Mouse (Mus musculus): Measurements from ENCODE around the gene Qrich2. TPM values are rescaled to one million over a fixed set of nuclear protein-coding genes. Genes with fewer than 3 reads are reported as not detected.

Gene Qrich2
- polyA plus RNA-seq, 1 experiment, result not detected

DNA sequence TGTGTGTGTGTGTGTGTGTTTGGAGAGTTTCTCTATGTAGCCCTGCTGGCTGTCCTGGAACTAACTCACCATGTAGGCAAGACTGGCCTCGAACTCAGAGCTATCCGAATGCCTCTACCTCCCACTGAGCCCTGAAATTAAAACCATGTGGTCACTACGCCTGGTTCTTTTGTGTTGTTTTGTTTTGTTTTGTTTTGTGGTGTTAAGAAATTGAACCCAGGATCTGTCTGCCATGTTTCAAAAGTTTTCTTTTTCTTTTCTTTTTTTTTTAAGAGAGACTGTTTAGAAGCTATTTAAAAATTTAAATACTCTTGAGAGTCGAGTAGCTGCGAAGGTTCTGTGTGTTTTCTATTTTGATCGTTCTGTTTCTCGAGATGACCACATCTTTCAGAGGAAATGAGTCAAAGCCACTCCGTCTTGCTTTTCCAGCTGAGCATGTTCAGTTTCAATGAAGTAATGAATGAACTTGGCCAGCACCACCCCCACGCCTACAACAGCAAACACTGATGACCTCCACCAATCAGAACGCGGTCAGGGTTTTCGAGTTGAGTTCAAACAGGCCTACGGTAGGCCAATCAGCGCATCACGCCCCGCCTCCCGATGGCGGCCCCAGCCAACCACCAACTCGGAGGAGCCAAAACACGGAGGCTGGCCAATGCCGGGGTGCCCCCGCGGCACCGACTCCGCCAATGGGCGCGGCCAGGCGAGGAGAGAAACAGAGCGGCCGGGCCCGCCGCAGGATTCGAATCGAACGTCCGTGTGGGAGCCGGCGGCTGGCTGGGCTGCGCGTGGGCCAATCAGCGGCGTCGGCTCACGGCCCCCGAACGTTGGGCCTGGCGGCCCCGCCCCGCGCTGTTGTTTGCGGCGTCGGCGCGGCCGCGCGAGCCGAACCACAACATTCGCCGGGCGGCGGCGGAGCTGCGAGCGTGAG is 32.4 kb downstream of the Qrich2 start, which contains the start of gene Ubald2:
Gene Ubald2 (plus strand): TSS at position 739 of the 931 bp plus-strand sequence.
- Histone ChIP-seq H3K4me3 (replicated peaks; ENCODE audit: control insufficient read depth, low read depth, low read length) (peak within 1 kb of the TSS; percentile 98), H3K4me1 (ENCODE audit: control insufficient read depth, insufficient read depth, low read length) (peaks cover 11% of the 10 kb centered on the region), H3K27ac (ENCODE audit: control insufficient read depth, insufficient read depth, low read depth, low read length, poor library complexity) (peak within 1 kb of the TSS; percentile 95)
- WGBS, result 3% methylated on average over 66 of the region's 66 CpGs
- peak; percentile 75; the same call in 1 of the 2 replicates for TF ChIP-seq POLR2A (IDR thresholded peaks at IDR 0.05; ENCODE audit: borderline replicate concordance, control insufficient read depth, low read depth, low read length)
- 0 out of 2 replicates have a peak, but pooled peaks have one; percentile 2 for TF ChIP-seq CTCF (IDR thresholded peaks at IDR 0.05; ENCODE audit: control insufficient read depth, insufficient read depth, low read length)

DNA sequence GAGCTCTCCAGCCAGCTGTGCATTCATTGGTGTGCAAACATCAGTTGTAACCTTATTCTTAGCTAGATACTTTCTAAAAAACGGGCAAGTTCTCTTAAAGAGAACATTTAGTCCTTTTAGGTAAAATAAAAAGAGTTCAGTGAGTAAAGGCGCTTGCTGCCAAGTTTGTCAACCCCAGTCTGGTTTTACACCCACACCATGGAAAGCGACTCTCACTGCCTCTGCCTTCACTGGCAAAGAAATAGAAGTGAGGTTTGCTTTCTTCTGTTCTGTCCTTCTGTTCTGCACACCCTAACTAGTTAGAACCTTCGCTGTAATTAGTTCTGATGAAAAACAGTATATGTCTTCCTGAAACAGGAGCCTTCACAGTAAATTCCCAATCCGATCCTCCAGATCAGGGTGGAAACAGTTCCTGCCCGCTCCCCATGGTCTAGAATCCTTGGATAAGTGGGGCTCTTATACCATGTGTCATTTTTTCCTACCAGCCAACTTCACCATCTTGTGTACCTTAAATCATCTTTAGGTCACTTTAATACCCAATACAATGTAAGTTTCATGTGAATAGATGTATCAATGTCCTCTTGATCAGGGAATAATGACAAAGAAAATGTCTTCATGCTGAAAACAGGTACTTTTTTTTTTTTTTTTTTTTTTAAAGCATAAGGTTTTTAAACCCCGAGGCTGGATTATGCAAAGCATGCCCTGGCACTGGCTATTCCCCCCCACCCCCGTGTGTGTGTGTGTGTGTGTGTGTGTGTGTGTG is 33.3 kb downstream of the Qrich2 start:
- Histone ChIP-seq H3K4me3 (replicated peaks; ENCODE audit: control insufficient read depth, low read depth, low read length) (no peak overlapping the region), H3K4me1 (ENCODE audit: control insufficient read depth, insufficient read depth, low read length) (peaks cover 11% of the 10 kb centered on the region), H3K27ac (ENCODE audit: control insufficient read depth, insufficient read depth, low read depth, low read length, poor library complexity) (no peak overlapping the region)
- TF ChIP-seq POLR2A (IDR thresholded peaks at IDR 0.05; ENCODE audit: borderline replicate concordance, control insufficient read depth, low read depth, low read length) (no peak), CTCF (IDR thresholded peaks at IDR 0.05; ENCODE audit: control insufficient read depth, insufficient read depth, low read length) (no peak)
- WGBS, result 64% methylated on average over 8 of the region's 8 CpGs

DNA sequence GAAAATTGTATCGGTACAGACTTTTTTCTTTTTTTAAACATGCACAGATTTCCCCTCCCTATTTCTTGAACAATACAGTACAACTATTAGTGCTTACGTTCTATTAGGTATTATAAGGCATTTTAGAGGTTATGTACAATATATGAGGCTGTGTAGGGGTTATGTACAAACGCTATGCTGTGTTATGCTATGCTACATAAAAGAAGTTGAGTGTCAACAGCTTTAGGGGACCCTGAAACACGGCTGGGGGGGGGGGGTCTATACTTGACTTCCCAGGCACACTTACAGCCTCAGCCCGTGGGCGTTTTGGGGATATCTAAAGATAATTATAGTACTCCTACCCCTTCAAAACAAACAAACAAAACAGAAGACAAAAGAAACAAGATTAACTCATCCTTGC is 33.9 kb downstream of the Qrich2 start:
- Histone ChIP-seq H3K4me3 (replicated peaks; ENCODE audit: control insufficient read depth, low read depth, low read length) (no peak overlapping the region), H3K4me1 (ENCODE audit: control insufficient read depth, insufficient read depth, low read length) (peaks cover 11% of the 10 kb centered on the region), H3K27ac (ENCODE audit: control insufficient read depth, insufficient read depth, low read depth, low read length, poor library complexity) (no peak overlapping the region)
- WGBS, result 76% methylated on average over 6 of the region's 6 CpGs
- TF ChIP-seq POLR2A (IDR thresholded peaks at IDR 0.05; ENCODE audit: borderline replicate concordance, control insufficient read depth, low read depth, low read length), result no peak

DNA sequence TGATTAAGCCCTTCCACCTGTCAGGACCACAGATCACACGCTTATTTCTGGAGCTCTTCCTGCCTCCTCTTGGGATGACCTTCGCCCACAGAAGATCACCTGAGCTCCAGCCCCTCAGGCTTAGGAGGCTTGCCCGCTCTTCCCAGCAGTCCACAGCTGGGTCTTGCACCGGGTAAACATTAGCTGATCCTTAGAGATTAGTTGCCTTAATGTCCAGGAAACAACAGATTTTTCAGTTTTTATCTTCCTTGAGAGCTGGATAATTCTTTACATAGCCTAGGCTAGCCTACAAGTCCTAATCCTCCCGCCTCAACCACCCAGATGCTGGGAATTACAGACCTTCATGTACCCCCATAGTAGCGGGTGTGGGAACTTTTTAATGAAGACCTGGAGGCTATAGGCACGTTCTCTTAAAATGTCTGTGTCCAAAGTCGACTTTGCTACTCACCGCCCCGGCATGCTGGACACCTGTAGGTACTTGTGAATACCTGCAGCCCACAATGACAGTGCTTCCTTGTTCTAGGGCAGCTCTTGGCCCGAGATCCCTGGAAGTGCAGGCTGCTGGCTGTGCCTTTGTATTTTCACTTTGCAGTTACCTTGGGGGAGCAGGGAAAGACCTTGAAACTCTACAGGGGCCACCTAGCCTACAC is 34.5 kb downstream of the Qrich2 start:
- H3K4me1 ChIP-seq (ENCODE audit: control insufficient read depth, insufficient read depth, low read length), result peaks cover 11% of the 10 kb centered on the region
- WGBS, result 83% methylated on average over 11 of the region's 11 CpGs
- TF ChIP-seq POLR2A (IDR thresholded peaks at IDR 0.05; ENCODE audit: borderline replicate concordance, control insufficient read depth, low read depth, low read length), result no peak
- no peak for TF ChIP-seq CTCF (IDR thresholded peaks at IDR 0.05; ENCODE audit: control insufficient read depth, insufficient read depth, low read length)
- H3K4me3 ChIP-seq (replicated peaks; ENCODE audit: control insufficient read depth, low read depth, low read length), result no peak overlapping the region
- H3K27ac ChIP-seq (ENCODE audit: control insufficient read depth, insufficient read depth, low read depth, low read length, poor library complexity), result no peak overlapping the region

DNA sequence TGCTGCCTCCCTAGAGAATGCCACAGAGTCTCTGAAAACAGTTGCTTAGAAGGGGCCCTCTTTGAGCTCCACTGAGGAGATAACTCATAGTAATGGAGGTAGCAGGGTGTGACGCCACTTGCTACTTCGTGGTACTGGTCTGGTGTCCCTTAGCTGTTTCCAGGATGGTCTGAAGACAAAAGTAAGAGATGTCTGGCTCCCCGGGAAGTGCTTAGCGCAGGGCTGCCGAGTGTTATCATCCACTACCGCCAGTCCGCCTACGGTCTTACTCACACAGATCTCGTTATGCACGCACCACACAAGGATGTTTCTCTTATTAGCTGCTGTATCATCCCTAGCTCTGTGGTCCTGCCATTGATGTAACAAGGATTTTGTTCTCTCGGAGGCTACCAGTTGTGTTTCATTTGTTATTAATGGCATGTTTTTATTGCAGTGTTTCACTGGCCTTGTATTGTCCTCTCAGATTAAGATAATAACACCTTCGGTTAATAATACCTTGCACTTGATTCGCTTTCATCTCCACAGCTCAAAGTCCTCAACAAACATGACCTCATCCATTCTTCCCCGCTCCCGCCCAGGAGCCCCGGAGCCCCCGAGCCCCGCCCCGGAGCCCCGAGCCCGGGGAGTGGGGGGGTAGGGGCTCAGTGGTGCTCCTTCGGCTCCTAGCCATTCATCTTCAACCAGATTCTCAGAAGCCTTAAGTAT is 35.2 kb downstream of the Qrich2 start:
- Histone ChIP-seq H3K4me3 (replicated peaks; ENCODE audit: control insufficient read depth, low read depth, low read length) (no peak overlapping the region), H3K4me1 (ENCODE audit: control insufficient read depth, insufficient read depth, low read length) (peaks cover 11% of the 10 kb centered on the region), H3K27ac (ENCODE audit: control insufficient read depth, insufficient read depth, low read depth, low read length, poor library complexity) (no peak overlapping the region)
- 81% methylated on average over 22 of the region's 22 CpGs for WGBS
- no peak for TF ChIP-seq POLR2A (IDR thresholded peaks at IDR 0.05; ENCODE audit: borderline replicate concordance, control insufficient read depth, low read depth, low read length)
- TF ChIP-seq CTCF (IDR thresholded peaks at IDR 0.05; ENCODE audit: control insufficient read depth, insufficient read depth, low read length), result no peak

DNA sequence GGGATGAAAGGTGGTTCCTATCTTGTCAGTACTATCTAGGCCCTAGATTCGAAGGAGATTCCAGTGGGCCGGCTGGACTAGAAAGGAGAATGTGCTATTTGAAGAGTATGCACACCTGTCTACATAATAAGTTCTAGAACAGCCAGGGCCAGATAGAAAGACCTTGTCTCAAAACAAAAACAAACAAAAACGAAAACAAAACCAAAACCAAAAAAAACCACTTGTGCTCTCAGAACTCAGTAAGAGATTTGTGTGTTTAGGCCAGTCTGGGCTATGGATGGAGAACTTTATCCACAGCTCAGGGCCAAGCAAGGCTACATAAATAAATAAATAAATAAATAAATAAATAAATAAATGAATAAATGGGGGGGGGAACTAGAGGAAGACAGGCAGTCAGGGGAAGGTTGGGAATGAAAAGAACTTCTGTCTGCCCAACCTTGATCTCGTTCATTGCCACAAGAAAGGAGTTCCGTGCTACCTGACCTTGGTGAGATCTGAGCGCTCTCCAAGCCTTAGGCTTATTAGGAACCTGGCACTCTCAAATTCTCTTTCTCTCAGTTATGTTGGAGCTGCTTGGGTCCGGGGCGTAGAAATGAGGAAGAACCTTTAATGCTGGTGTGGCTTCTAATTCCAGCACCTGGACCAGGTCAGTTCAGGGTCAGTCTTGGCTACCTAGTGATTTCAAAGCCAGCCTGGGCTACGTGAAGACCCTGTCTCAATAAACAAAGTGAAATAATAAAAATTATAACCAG is 36.0 kb downstream of the Qrich2 start:
- Histone ChIP-seq H3K4me1 (ENCODE audit: control insufficient read depth, insufficient read depth, low read length) (peaks cover 11% of the 10 kb centered on the region), H3K4me3 (replicated peaks; ENCODE audit: control insufficient read depth, low read depth, low read length) (no peak overlapping the region), H3K27ac (ENCODE audit: control insufficient read depth, insufficient read depth, low read depth, low read length, poor library complexity) (no peak overlapping the region)
- TF ChIP-seq CTCF (IDR thresholded peaks at IDR 0.05; ENCODE audit: control insufficient read depth, insufficient read depth, low read length) (no peak), POLR2A (IDR thresholded peaks at IDR 0.05; ENCODE audit: borderline replicate concordance, control insufficient read depth, low read depth, low read length) (no peak)
- 61% methylated on average over 9 of the region's 9 CpGs for WGBS

Data from bone marrow, adult 2 months (tissue).